Mouse (Mus musculus): ENCODE data around the gene Gsdma2.

GRCm38 (mm10) chr11:98664091-98664490 is 17.5 kb downstream of the Gsdma2 start, which contains the start of gene Gsdma:
- TF ChIP-seq CTCF (IDR thresholded peaks at IDR 0.05; ENCODE audit: borderline replicate concordance, extremely low read depth, insufficient read depth, insufficient read length) (no peak), POLR2A (IDR thresholded peaks at IDR 0.05; ENCODE audit: borderline replicate concordance, extremely low read depth, insufficient read depth, insufficient read length, poor library complexity, severe bottlenecking) (no peak)
